ENCODE assay signal across 18 mouse cellular contexts in genomic region chr4:118042671-118043320, GRCm38 (mm10).
DNase-seq lines count a peak whose midpoint lies in the region; ATAC-seq and TF ChIP-seq lines count a peak whose summit lies in the region.
"Had no signal": no experiment of that assay in that cellular context is flagged by ENCODE, and none has a peak within 500 bp of the region (broad histone marks: within the 10 kb centered on the region; RNA-seq: fewer than 3 reads in every experiment).

No protein-coding gene starts in this region.

- TF ChIP-seq CTCF in kidney, postnatal 0 days (IDR thresholded peaks at IDR 0.05; ENCODE audit: low read depth): no peak

- H3K4me2 ChIP-seq in kidney, embryonic 14.5 days (replicated peaks; ENCODE audit: low read depth, low read length): no peak overlapping the region
- H3K4me2 ChIP-seq in kidney, postnatal 0 days (ENCODE audit: low read length): no peak overlapping the region
- H3K4me2 ChIP-seq in limb, embryonic 14.5 days (replicated peaks; ENCODE audit: low read depth, low read length, severe bottlenecking): no peak overlapping the region
- H3K4me2 ChIP-seq: embryonic facial prominence, embryonic 13.5 days; hindbrain, embryonic 15.5 days; neural tube, embryonic 12.5 days had no signal

- H3K9me3 ChIP-seq in kidney, embryonic 14.5 days (ENCODE audit: control insufficient read depth, low read length): no peaks in the 10 kb centered on the region
- no peaks in the 10 kb centered on the region for H3K9me3 ChIP-seq in kidney, postnatal 0 days (replicated peaks; ENCODE audit: low read length)
- no peaks in the 10 kb centered on the region for H3K9me3 ChIP-seq in limb, embryonic 14.5 days (ENCODE audit: control insufficient read depth, low read length)
- H3K9me3 ChIP-seq: embryonic facial prominence, embryonic 13.5 days; G1E; hindbrain, embryonic 15.5 days; neural tube, embryonic 12.5 days had no signal

- H3K4me3 ChIP-seq in kidney, embryonic 14.5 days (ENCODE audit: low read length): no peak overlapping the region
- no peak overlapping the region for H3K4me3 ChIP-seq in kidney, postnatal 0 days (replicated peaks; ENCODE audit: low read depth, low read length)
- no peak overlapping the region for H3K4me3 ChIP-seq in limb, embryonic 14.5 days (replicated peaks; ENCODE audit: low read length)
- H3K4me3 ChIP-seq: embryonic facial prominence, embryonic 13.5 days; hindbrain, embryonic 15.5 days; neural tube, embryonic 12.5 days had no signal

- H3K27me3 ChIP-seq in kidney, embryonic 14.5 days (ENCODE audit: control insufficient read depth, insufficient read depth, low read length): no peaks in the 10 kb centered on the region
- H3K27me3 ChIP-seq in kidney, postnatal 0 days (ENCODE audit: insufficient read depth, low read length): no peaks in the 10 kb centered on the region
- H3K27me3 ChIP-seq in limb, embryonic 14.5 days (ENCODE audit: control insufficient read depth, insufficient read depth, low read length): no peaks in the 10 kb centered on the region
- H3K27me3 ChIP-seq: embryonic facial prominence, embryonic 13.5 days; hindbrain, embryonic 15.5 days had no signal

- peaks cover 20% of the 10 kb centered on the region for H3K4me1 ChIP-seq in kidney, embryonic 14.5 days (ENCODE audit: control insufficient read depth, insufficient read depth, low read length)
- H3K4me1 ChIP-seq in kidney, postnatal 0 days (replicated peaks; ENCODE audit: insufficient read depth, low read length): no peaks in the 10 kb centered on the region
- H3K4me1 ChIP-seq in limb, embryonic 14.5 days (ENCODE audit: control insufficient read depth, insufficient read depth, low read length): peaks cover 29% of the 10 kb centered on the region

- no peak for ATAC-seq in kidney, embryonic 14.5 days (ENCODE audit: low FRiP score, low TSS enrichment)
- ATAC-seq in kidney, postnatal 0 days (replicated peaks; ENCODE audit: low FRiP score, low read depth): peak; percentile 48; the same call in 1 of the 2 replicates
- peak; percentile 46 for ATAC-seq in limb, embryonic 14.5 days (ENCODE audit: low FRiP score, low read depth)
- ATAC-seq: forebrain, embryonic 16.5 days; liver, postnatal 0 days had no signal

- TF ChIP-seq POLR2A in limb, embryonic 14.5 days (IDR thresholded peaks at IDR 0.05; ENCODE audit: borderline replicate concordance, extremely low read depth, insufficient read depth, insufficient read length): no peak

- DNase-seq in kidney, adult 11 months: peak; percentile 87
- DNase-seq in forelimb bud, embryonic 11.5 days (ENCODE audit: low read depth, low spot score): peak; percentile 40
- peak; percentile 37 for DNase-seq in kidney, postnatal 0 days (ENCODE audit: low spot score)
- DNase-seq in limb, embryonic 14.5 days (ENCODE audit: low spot score): peak; percentile 54
- no peak for DNase-seq in cerebellum, adult 11-12 months
- DNase-seq in layer of hippocampus, postnatal 25 days (ENCODE audit: extremely low spot score in 1 of 2, low spot score in 1 of 2): no peak
- DNase-seq: adrenal gland, postnatal 10 days; cerebellum, adult 2 months; heart, adult 18-20 months; liver, postnatal 0 days; right cerebral cortex, postnatal 14 days; thymus, postnatal 14 days had no signal

- 49% methylated on average over 7 of the region's 7 CpGs for WGBS in kidney, embryonic 14.5 days
- WGBS in kidney, postnatal 0 days: 38% methylated on average over 7 of the region's 7 CpGs
- 32% methylated on average over 7 of the region's 7 CpGs for WGBS in limb, embryonic 14.5 days

- no peak overlapping the region for H3K9ac ChIP-seq in kidney, embryonic 14.5 days (ENCODE audit: low read depth, low read length)
- no peak overlapping the region for H3K9ac ChIP-seq in kidney, postnatal 0 days (ENCODE audit: low read depth, low read length)
- no peak overlapping the region for H3K9ac ChIP-seq in limb, embryonic 14.5 days (ENCODE audit: low read depth, low read length, severe bottlenecking)
- H3K9ac ChIP-seq: embryonic facial prominence, embryonic 13.5 days; hindbrain, embryonic 15.5 days; liver, postnatal 0 days; neural tube, embryonic 12.5 days had no signal

- H3K36me3 ChIP-seq in kidney, embryonic 14.5 days (ENCODE audit: control insufficient read depth, insufficient read depth, low read length): no peaks in the 10 kb centered on the region
- no peaks in the 10 kb centered on the region for H3K36me3 ChIP-seq in kidney, postnatal 0 days (ENCODE audit: insufficient read depth, low read length)
- H3K36me3 ChIP-seq in limb, embryonic 14.5 days (ENCODE audit: control insufficient read depth, insufficient read depth, low read length): 0 out of 2 replicates have a peak, but pooled peaks cover 3% of the 10 kb centered on the region
- H3K36me3 ChIP-seq: embryonic facial prominence, embryonic 13.5 days; hindbrain, embryonic 15.5 days; neural tube, embryonic 12.5 days had no signal

- no peak overlapping the region for H3K27ac ChIP-seq in kidney, embryonic 14.5 days (ENCODE audit: low read depth, low read length)
- peak overlapping the region; percentile 21; the same call in 1 of the 2 replicates for H3K27ac ChIP-seq in kidney, postnatal 0 days
- H3K27ac ChIP-seq in limb, embryonic 14.5 days (replicated peaks; ENCODE audit: low read depth, low read length): no peak overlapping the region
- H3K27ac ChIP-seq: embryonic facial prominence, embryonic 13.5 days; hindbrain, embryonic 15.5 days; neural tube, embryonic 12.5 days had no signal

Comparison
In these comparisons a context has a peak if more than half of its experiments do, and no peak if none do; other contexts are left out.
1. DNase-seq: peak in kidney, adult 11 months (single experiment), forelimb bud, embryonic 11.5 days (single experiment), kidney, postnatal 0 days (single experiment) and limb, embryonic 14.5 days (single experiment); none in cerebellum, adult 11-12 months (single experiment) and layer of hippocampus, postnatal 25 days (0 of 2).